Mouse (Mus musculus) ES-E14 (cell line): ENCODE measurements around the gene Golga2. TPM values are rescaled to one million over a fixed set of nuclear protein-coding genes. Genes with fewer than 3 reads are reported as not detected.

Source experiments
- DNase-seq: peaks from one replicate; pipeline ENCODE4 v3.0.0-alpha.2; 2013; ENCODE audit warnings: low read depth, low spot score
- H3K27ac ChIP-seq: 2 replicates; pipeline ENCODE4 v1.5.1; 2012; ENCODE audit warnings: low read depth, mild to moderate bottlenecking, low read length, moderate library complexity, mixed read lengths; ENCODE audit not compliant: poor library complexity, insufficient read depth, severe bottlenecking
- H3K36me3 ChIP-seq: 2 replicates; pipeline ENCODE4 v1.6.1; 2012; ENCODE audit warnings: mild to moderate bottlenecking, low read length, moderate library complexity, mixed read lengths; ENCODE audit not compliant: control insufficient read depth, poor library complexity, insufficient read depth, severe bottlenecking
- H3K4me1 ChIP-seq, 2 experiments: fragments of 150-350 bp in 1 of 2; sonication (generic) in 1 of 2; 2 replicates each; pipeline ENCODE4 v1.6.1; 2012; ENCODE audit warnings: low read length in 2 of 2, mild to moderate bottlenecking in 1 of 2, mixed read lengths in 1 of 2; ENCODE audit not compliant: control insufficient read depth in 2 of 2, insufficient read depth in 2 of 2, poor library complexity in 1 of 2
- H3K4me3 ChIP-seq, 2 experiments: fragments of 150-350 bp in 1 of 2; sonication (generic) in 1 of 2; 2 replicates each; pipeline ENCODE4 v1.5.1; 2012; ENCODE audit warnings: low read length in 2 of 2, low read depth in 1 of 2, mild to moderate bottlenecking in 1 of 2, mixed read lengths in 1 of 2; ENCODE audit not compliant: insufficient read depth in 1 of 2, poor library complexity in 1 of 2, severe bottlenecking in 1 of 2
- H3K9ac ChIP-seq: 2 replicates; pipeline ENCODE4 v1.6.1; 2012; ENCODE audit warnings: low read depth, mild to moderate bottlenecking, low read length, mixed read lengths; ENCODE audit not compliant: poor library complexity, insufficient read depth, severe bottlenecking
- H3K9me3 ChIP-seq: fragments of 150-350 bp; sonication (generic); 2 replicates; pipeline ENCODE4 v1.6.1; 2012; ENCODE audit warnings: low read depth, mild to moderate bottlenecking, low read length; ENCODE audit not compliant: control insufficient read depth, insufficient read depth
- CHD2 ChIP-seq: IDR thresholded peaks from 2 replicates; pipeline ENCODE4 v1.6.1; 2014; ENCODE audit warnings: mild to moderate bottlenecking, low read depth, low read length, inconsistent platforms
- HCFC1 ChIP-seq: IDR thresholded peaks from 2 replicates; pipeline ENCODE4 v1.6.1; 2012; ENCODE audit warnings: low read length, inconsistent platforms, borderline replicate concordance; ENCODE audit not compliant: insufficient read depth
- MAFK ChIP-seq: IDR thresholded peaks from 2 replicates; pipeline ENCODE4 v1.6.1; 2014; ENCODE audit warnings: mild to moderate bottlenecking, low read depth, low read length, inconsistent platforms; ENCODE audit not compliant: insufficient read depth
- ZC3H11A ChIP-seq: IDR thresholded peaks from 2 replicates; pipeline ENCODE4 v1.6.1; 2012; ENCODE audit warnings: low read depth, mild to moderate bottlenecking, inconsistent platforms, low read length, borderline replicate concordance
- ZNF384 ChIP-seq: IDR thresholded peaks from 2 replicates; pipeline ENCODE4 v1.6.1; 2012; ENCODE audit warnings: low read depth, low read length, inconsistent platforms
- in situ Hi-C, 2 experiments: fragments of 600-800 bp; cut with MboI; formaldehyde crosslinking; loops; one replicate each; pipeline ENCODE4 v1.15.1; 2025; ENCODE audit warnings: low sequenced_read_pairs in 2 of 2, inconsistent platforms in 1 of 2; ENCODE audit not compliant: unreplicated experiment in 2 of 2
- total RNA-seq: library from RNA; depleted of rRNA; stranded (reverse); fragments of 300-350 nt; gene quantifications from 2 replicates; pipeline ENCODE4 v1.2.3, GENCODE M21; 2012

Golga2 gene
- total RNA-seq, 1 experiment, result 42.2 TPM

GRCm38 (mm10) chr2:32307941-32308760 lies 21.0 kb downstream of the Golga2 start:
- H3K9me3 ChIP-seq, result no peaks in the 10 kb centered on the region
- peaks cover 0 to 8% of the 10 kb centered on the region in 2 experiments; a peak in 2 of 4 replicates for H3K4me1 ChIP-seq
- no peak for TF ChIP-seq ZNF384
- TF ChIP-seq CHD2, result no peak
- no peak for TF ChIP-seq MAFK
- no peak for TF ChIP-seq ZC3H11A
- no peak for TF ChIP-seq HCFC1
- no peak overlapping the region for H3K4me3 ChIP-seq
- in situ Hi-C loops, result no loop called here
- no peak overlapping the region for H3K27ac ChIP-seq
- peaks cover 42% of the 10 kb centered on the region for H3K36me3 ChIP-seq
- no peak overlapping the region for H3K9ac ChIP-seq
- DNase-seq, result peak; percentile 64

- in situ Hi-C loops, result no loop called here
- no peak for DNase-seq
- TF ChIP-seq CHD2 (no peak), MAFK (no peak), ZNF384 (no peak), HCFC1 (no peak), ZC3H11A (no peak)
- peaks cover 0 to 8% of the 10 kb centered on the region in 2 experiments; a peak in 2 of 4 replicates for H3K4me1 ChIP-seq
- no peak overlapping the region for H3K27ac ChIP-seq
- H3K4me3 ChIP-seq, result no peak overlapping the region
- H3K9me3 ChIP-seq, result no peaks in the 10 kb centered on the region
- no peak overlapping the region for H3K9ac ChIP-seq
- peaks cover 34% of the 10 kb centered on the region for H3K36me3 ChIP-seq
Measured at GRCm38 (mm10) chr2:32308870-32309568, 21.8 kb downstream of the Golga2 start.

GRCm38 (mm10) chr2:32310096-32310845 lies 23.1 kb downstream of the Golga2 start:
- Histone ChIP-seq H3K27ac (no peak overlapping the region), H3K36me3 (peaks cover 26% of the 10 kb centered on the region), H3K4me1 (peaks cover 0 to 6% of the 10 kb centered on the region in 2 experiments; a peak in 2 of 4 replicates), H3K9me3 (no peaks in the 10 kb centered on the region), H3K9ac (no peak overlapping the region), H3K4me3 (no peak overlapping the region)
- in situ Hi-C loops, result no loop called here
- TF ChIP-seq ZNF384 (no peak), HCFC1 (no peak), MAFK (no peak), CHD2 (no peak), ZC3H11A (no peak)
- DNase-seq, result no peak

GRCm38 (mm10) chr2:32311443-32312317 lies 24.5 kb downstream of the Golga2 start:
- peak overlapping the region; percentile 74 to 81 for H3K4me3 ChIP-seq
- DNase-seq, result no peak
- peaks cover 0 to 10% of the 10 kb centered on the region in 2 experiments; a peak in 2 of 4 replicates for H3K4me1 ChIP-seq
- no peak overlapping the region for H3K27ac ChIP-seq
- TF ChIP-seq HCFC1 (no peak), CHD2 (no peak), ZC3H11A (no peak), MAFK (no peak), ZNF384 (no peak)
- H3K36me3 ChIP-seq, result peaks cover 15% of the 10 kb centered on the region; the same call in 1 of the 2 replicates
- no peaks in the 10 kb centered on the region for H3K9me3 ChIP-seq
- H3K9ac ChIP-seq, result peak overlapping the region; percentile 66
- in situ Hi-C loops, result no loop called here
